Mouse (Mus musculus) stomach, embryonic 14.5 days (tissue): ENCODE measurements around the gene Neurod2. TPM values are rescaled to one million over a fixed set of nuclear protein-coding genes. Genes with fewer than 3 reads are reported as not detected.

Experiments
- ATAC-seq: fragments of 200-750 bp; cut with Nextera tagmentation; 2 replicates; pipeline ENCODE4 v1.8.0; 2017; ENCODE audit warnings: low read depth, moderate TSS enrichment; ENCODE audit not compliant: insufficient number of reproducible peaks, insufficient read depth, low FRiP score
- H3K27ac ChIP-seq: fragments of 300-500 bp; sonication (generic); 2 replicates; pipeline ENCODE4 v1.5.1; 2014; ENCODE audit warnings: mild to moderate bottlenecking, low read length, moderate library complexity, mixed read lengths
- H3K27me3 ChIP-seq: fragments of 300-500 bp; sonication (generic); 2 replicates; pipeline ENCODE4 v1.6.1; 2014; ENCODE audit warnings: low read length, control low read depth, mixed read lengths; ENCODE audit not compliant: control insufficient read depth, insufficient read depth
- H3K36me3 ChIP-seq: fragments of 300-500 bp; sonication (generic); 2 replicates; pipeline ENCODE4 v1.6.1; 2014; ENCODE audit warnings: mild to moderate bottlenecking, control low read depth, low read length, moderate library complexity, mixed read lengths; ENCODE audit not compliant: control insufficient read depth, insufficient read depth
- H3K4me1 ChIP-seq: fragments of 300-500 bp; sonication (generic); 2 replicates; pipeline ENCODE4 v1.6.1; 2014; ENCODE audit warnings: low read length, control low read depth, mixed read lengths; ENCODE audit not compliant: control insufficient read depth, insufficient read depth
- H3K4me2 ChIP-seq: fragments of 300-500 bp; sonication (generic); replicated peaks from 2 replicates; pipeline ENCODE4 v1.6.1; 2014; ENCODE audit warnings: low read depth, low read length, control low read depth
- H3K4me3 ChIP-seq: fragments of 300-500 bp; sonication (generic); 2 replicates; pipeline ENCODE4 v1.5.1; 2014; ENCODE audit warnings: low read depth, low read length, control low read depth
- H3K9ac ChIP-seq: fragments of 300-500 bp; sonication (generic); replicated peaks from 2 replicates; pipeline ENCODE4 v1.6.1; 2014; ENCODE audit warnings: low read depth, mild to moderate bottlenecking, control low read depth, low read length, moderate library complexity, mixed read lengths
- H3K9me3 ChIP-seq: fragments of 300-500 bp; sonication (generic); 2 replicates; pipeline ENCODE4 v1.6.1; 2016; ENCODE audit warnings: low read depth, low read length, control low read depth; ENCODE audit not compliant: control insufficient read depth
- WGBS: fragments of 180-500 bp; shearing (Covaris S2); extraction: QIAGEN DNeasy Blood & Tissue Kit; methylation state at CpG from one replicate; pipeline ENCODE4 v1.1.7; 2014; 5-methylcytosine and 5-hydroxymethylcytosine counted together
- polyA plus RNA-seq: library from polyadenylated mRNA; unstranded; fragments of >200 nt; fragmentation: Nextera tagmentation; extraction: Ambion mirVana; gene quantifications from 2 replicates; pipeline ENCODE4 v1.2.1, GENCODE M21; 2014

Gene Neurod2
- polyA plus RNA-seq, 1 experiment from 2014 or later, result not detected

GRCm38 (mm10) chr11:98325821-98326218 lies 3.6 kb downstream of the Neurod2 start:
- no peak overlapping the region for H3K9ac ChIP-seq
- 6% methylated on average over 22 of the region's 22 CpGs for WGBS
- no peaks in the 10 kb centered on the region for H3K36me3 ChIP-seq
- no peaks in the 10 kb centered on the region for H3K4me1 ChIP-seq
- no peak overlapping the region for H3K4me2 ChIP-seq
- H3K27ac ChIP-seq, result no peak overlapping the region
- no peak for ATAC-seq
- H3K4me3 ChIP-seq, result no peak overlapping the region
- peaks cover 94% of the 10 kb centered on the region for H3K27me3 ChIP-seq
- H3K9me3 ChIP-seq, result no peaks in the 10 kb centered on the region

- H3K27me3 ChIP-seq, result peaks cover 92% of the 10 kb centered on the region
- no peaks in the 10 kb centered on the region for H3K9me3 ChIP-seq
- H3K9ac ChIP-seq, result no peak overlapping the region
- H3K4me3 ChIP-seq, result no peak overlapping the region
- no peaks in the 10 kb centered on the region for H3K36me3 ChIP-seq
- WGBS, result 6% methylated on average over 14 of the region's 14 CpGs
- no peak overlapping the region for H3K4me2 ChIP-seq
- H3K4me1 ChIP-seq, result no peaks in the 10 kb centered on the region
- ATAC-seq, result no peak
- H3K27ac ChIP-seq, result no peak overlapping the region
These were observed 4.1 kb downstream of the Neurod2 start for GRCm38 (mm10) chr11:98325191-98325820.

GRCm38 (mm10) chr11:98323933-98324332 lies 5.5 kb downstream of the Neurod2 start:
- no peak overlapping the region for H3K4me3 ChIP-seq
- ATAC-seq, result no peak
- H3K27ac ChIP-seq, result no peak overlapping the region
- under 1% methylated on average over 9 of the region's 9 CpGs for WGBS
- no peak overlapping the region for H3K9ac ChIP-seq
- H3K27me3 ChIP-seq, result peaks cover 87% of the 10 kb centered on the region
- no peak overlapping the region for H3K4me2 ChIP-seq
- H3K9me3 ChIP-seq, result no peaks in the 10 kb centered on the region
- no peaks in the 10 kb centered on the region for H3K36me3 ChIP-seq
- H3K4me1 ChIP-seq, result no peaks in the 10 kb centered on the region

- H3K4me1 ChIP-seq, result no peaks in the 10 kb centered on the region
- H3K9me3 ChIP-seq, result no peaks in the 10 kb centered on the region
- H3K27ac ChIP-seq, result no peak overlapping the region
- no peak for ATAC-seq
- H3K9ac ChIP-seq, result no peak overlapping the region
- 4% methylated on average over 9 of the region's 10 CpGs for WGBS
- H3K27me3 ChIP-seq, result peaks cover 88% of the 10 kb centered on the region
- H3K4me3 ChIP-seq, result no peak overlapping the region
- H3K4me2 ChIP-seq, result no peak overlapping the region
- H3K36me3 ChIP-seq, result no peaks in the 10 kb centered on the region
These were observed 6.1 kb downstream of the Neurod2 start for GRCm38 (mm10) chr11:98323136-98323866.

- WGBS, result 4% methylated on average over 1 of the region's 1 CpGs
- H3K9me3 ChIP-seq, result no peaks in the 10 kb centered on the region
- no peak overlapping the region for H3K27ac ChIP-seq
- peaks cover 86% of the 10 kb centered on the region for H3K27me3 ChIP-seq
- H3K36me3 ChIP-seq, result no peaks in the 10 kb centered on the region
- H3K4me2 ChIP-seq, result no peak overlapping the region
- no peak overlapping the region for H3K9ac ChIP-seq
- ATAC-seq, result no peak
- no peak overlapping the region for H3K4me3 ChIP-seq
- H3K4me1 ChIP-seq, result no peaks in the 10 kb centered on the region
These were observed 7.3 kb downstream of the Neurod2 start for GRCm38 (mm10) chr11:98322159-98322558.

- ATAC-seq, result no peak
- Histone ChIP-seq H3K36me3 (no peaks in the 10 kb centered on the region), H3K9ac (no peak overlapping the region), H3K27ac (no peak overlapping the region), H3K4me1 (no peaks in the 10 kb centered on the region), H3K9me3 (no peaks in the 10 kb centered on the region), H3K27me3 (peaks cover 81% of the 10 kb centered on the region), H3K4me2 (no peak overlapping the region), H3K4me3 (no peak overlapping the region)
- WGBS, result 9% methylated on average over 5 of the region's 5 CpGs
These were observed 7.8 kb downstream of the Neurod2 start for GRCm38 (mm10) chr11:98321677-98322003.

- H3K9me3 ChIP-seq, result no peaks in the 10 kb centered on the region
- no peak overlapping the region for H3K9ac ChIP-seq
- H3K4me1 ChIP-seq, result no peaks in the 10 kb centered on the region
- ATAC-seq, result no peak
- peaks cover 83% of the 10 kb centered on the region for H3K27me3 ChIP-seq
- H3K27ac ChIP-seq, result no peak overlapping the region
- H3K4me3 ChIP-seq, result no peak overlapping the region
- H3K36me3 ChIP-seq, result no peaks in the 10 kb centered on the region
- H3K4me2 ChIP-seq, result no peak overlapping the region
- WGBS, result 2% methylated on average over 30 of the region's 30 CpGs
These were observed 8.4 kb downstream of the Neurod2 start for GRCm38 (mm10) chr11:98320806-98321676.

- 13% methylated on average over 12 of the region's 12 CpGs for WGBS
- Histone ChIP-seq H3K27ac (no peak overlapping the region), H3K4me2 (no peak overlapping the region), H3K9ac (no peak overlapping the region), H3K27me3 (peaks cover 83% of the 10 kb centered on the region), H3K9me3 (no peaks in the 10 kb centered on the region), H3K36me3 (no peaks in the 10 kb centered on the region), H3K4me3 (no peak overlapping the region), H3K4me1 (no peaks in the 10 kb centered on the region)
- ATAC-seq, result no peak
These were observed 9.1 kb downstream of the Neurod2 start for GRCm38 (mm10) chr11:98320381-98320780.
